Mouse (Mus musculus) left cerebral cortex, postnatal 10 days (tissue): ENCODE measurements around the gene Gm21915. TPM values are rescaled to one million over a fixed set of nuclear protein-coding genes. Genes with fewer than 3 reads are reported as not detected.

Source experiments
- DNase-seq, 2 experiments: peaks; one replicate each; pipeline ENCODE4 v3.0.0; 2021 to 2022; ENCODE audit warnings: low spot score in 2 of 2, mixed read lengths in 1 of 2; ENCODE audit errors: extremely low spot score in 1 of 2
- intact Hi-C: fragments of 180-260 bp; cut with DNase I; formaldehyde crosslinking; loops from one replicate; pipeline ENCODE4 v1.15.1; 2025
- total RNA-seq, 2 experiments: library from RNA; stranded (reverse); gene quantifications; 2 replicates each; pipeline ENCODE4 v1.2.3; 2021

The Gm21915 gene
- total RNA-seq, 2 experiments from 2014 or later, result not detected

- intact Hi-C loops, result no loop called here
- no peak for DNase-seq
These were observed 34.2 kb downstream of the Gm21915 start for GRCm38 (mm10) chr9:40704364-40705276.

GRCm38 (mm10) chr9:40708448-40709140, 38.2 kb downstream of the Gm21915 start:
- intact Hi-C loops, result no loop called here

GRCm38 (mm10) chr9:40709141-40709537, 38.7 kb downstream of the Gm21915 start:
- DNase-seq, result no peak
- intact Hi-C loops, result no loop called here

More at GRCm38 (mm10) chr9:40708448-40709140, 38.2 kb downstream of the Gm21915 start:
- DNase-seq, result peak in 1 of 2 experiments; percentile 48

GRCm38 (mm10) chr9:40709587-40709986, 39.2 kb downstream of the Gm21915 start:
- intact Hi-C loops, result no loop called here

GRCm38 (mm10) chr9:40709991-40710390, 39.6 kb downstream of the Gm21915 start:
- intact Hi-C loops, result no loop called here

More at GRCm38 (mm10) chr9:40709587-40709986, 39.2 kb downstream of the Gm21915 start:
- no peak for DNase-seq

GRCm38 (mm10) chr9:40711654-40712053, 41.2 kb downstream of the Gm21915 start:
- intact Hi-C loops, result no loop called here
- DNase-seq, result no peak

More at GRCm38 (mm10) chr9:40709991-40710390, 39.6 kb downstream of the Gm21915 start:
- no peak for DNase-seq

GRCm38 (mm10) chr9:40717182-40717874, 46.9 kb downstream of the Gm21915 start:
- intact Hi-C loops, result no loop called here

GRCm38 (mm10) chr9:40717875-40718185, 47.4 kb downstream of the Gm21915 start:
- DNase-seq, result no peak

More at GRCm38 (mm10) chr9:40717182-40717874, 46.9 kb downstream of the Gm21915 start:
- peak in 1 of 2 experiments; percentile 60 for DNase-seq

More at GRCm38 (mm10) chr9:40717875-40718185, 47.4 kb downstream of the Gm21915 start:
- intact Hi-C loops, result no loop called here

Other genes with a start within 250 kb of the Gm21915 start
- 100 to 1,000 TPM; 128 to 136 TPM for gene Gramd1b, start 139.2 kb upstream of the Gm21915 start, total RNA-seq
- gene Clmp, start 15.3 kb downstream of the Gm21915 start, total RNA-seq, result 10 to 100 TPM; 50.0 to 59.1 TPM
- 1,000 to 10,000 TPM; 2,142 to 2,231 TPM for gene Hspa8, start 130.4 kb downstream of the Gm21915 start, total RNA-seq
- gene Bsx, start 203.5 kb downstream of the Gm21915 start, total RNA-seq, result not detected